Mouse (Mus musculus) c-Kit-positive CD71-positive TER-119-negative erythroid progenitor cells, embryonic 14.5 days (primary cell): ENCODE results near the gene Pagr1a.
A peak's percentile ranks its signal among the peaks of the same experiment; 100 is the strongest.

Experiments
- DNase-seq: peaks from one replicate; pipeline ENCODE4 v3.0.0-alpha.2; 2013; ENCODE audit warnings: low read depth

The Pagr1a gene

GRCm38 (mm10) chr7:127003620-127004019, 13.5 kb downstream of the Pagr1a start:
- no peak for DNase-seq

GRCm38 (mm10) chr7:126999568-126999967, 17.6 kb downstream of the Pagr1a start:
- no peak for DNase-seq

- DNase-seq = no peak
Observed at GRCm38 (mm10) chr7:126996449-126996848, 20.7 kb downstream of the Pagr1a start.

- DNase-seq = no peak
Observed at GRCm38 (mm10) chr7:126988816-126989215, 28.3 kb downstream of the Pagr1a start.

- DNase-seq = no peak
Observed at GRCm38 (mm10) chr7:126986319-126986718, 30.8 kb downstream of the Pagr1a start.

- DNase-seq = no peak
Observed at GRCm38 (mm10) chr7:126984667-126985444, 32.3 kb downstream of the Pagr1a start.

- DNase-seq = no peak
Observed at GRCm38 (mm10) chr7:126983113-126983512, 34.0 kb downstream of the Pagr1a start.

- no peak for DNase-seq
Observed at GRCm38 (mm10) chr7:126982054-126982453, 35.1 kb downstream of the Pagr1a start.

GRCm38 (mm10) chr7:126981601-126982000, 35.6 kb downstream of the Pagr1a start:
- no peak for DNase-seq

- no peak for DNase-seq
Observed at GRCm38 (mm10) chr7:126978841-126979240, 38.3 kb downstream of the Pagr1a start.

- peak; percentile 28 for DNase-seq
Observed at GRCm38 (mm10) chr7:126976878-126977459, 40.2 kb downstream of the Pagr1a start.

- DNase-seq = peak; percentile 96
Observed at GRCm38 (mm10) chr7:126975950-126976866, 40.9 kb downstream of the Pagr1a start, which contains the start of gene Cdiptos. Gene Cdiptos (minus strand): TSS chr7:126976098.

GRCm38 (mm10) chr7:126975893-126975949, 41.4 kb downstream of the Pagr1a start, which contains the start of gene Cdipt:
Gene Cdipt (plus strand): TSS chr7:126975914.
- DNase-seq = no peak

GRCm38 (mm10) chr7:126975493-126975892, 41.7 kb downstream of the Pagr1a start:
- no peak for DNase-seq

- no peak for DNase-seq
Observed at GRCm38 (mm10) chr7:126967361-126967760, 49.8 kb downstream of the Pagr1a start.

GRCm38 (mm10) chr7:126965568-126965967, 51.6 kb downstream of the Pagr1a start:
- no peak for DNase-seq
